ENCODE assay signal across 25 mouse cellular contexts in genomic region chr14:76540005-76540670, GRCm38 (mm10). TPM values are rescaled to one million over a fixed set of nuclear protein-coding genes. Genes with fewer than 3 reads are reported as not detected.
DNase-seq lines count a peak whose midpoint lies in the region; ATAC-seq and TF ChIP-seq lines count a peak whose summit lies in the region.
"Had no signal": no experiment of that assay in that cellular context is flagged by ENCODE, and none has a peak within 500 bp of the region (broad histone marks: within the 10 kb centered on the region; RNA-seq: fewer than 3 reads in every experiment).

No protein-coding gene starts in this region.

- no peaks in the 10 kb centered on the region for H3K36me3 ChIP-seq in kidney, embryonic 16.5 days (ENCODE audit: insufficient read depth, low read length)
- H3K36me3 ChIP-seq: forebrain, embryonic 12.5 days; G1E had no signal

- no peaks in the 10 kb centered on the region for H3K27me3 ChIP-seq in kidney, embryonic 16.5 days (ENCODE audit: insufficient read depth, low read length)
- H3K27me3 ChIP-seq: CH12.LX; forebrain, embryonic 12.5 days; hindbrain, embryonic 15.5 days; neural tube, embryonic 13.5 days had no signal

- intact Hi-C loops in left cerebral cortex, adult 2 months (cut with DNase I), result no loop called here
- intact Hi-C loops in left cerebral cortex, postnatal 36 days (cut with DNase I), result no loop called here

- H3K4me1 ChIP-seq in kidney, embryonic 16.5 days (ENCODE audit: insufficient read depth, low read length), result peaks cover 27% of the 10 kb centered on the region
- H3K4me1 ChIP-seq: forebrain, embryonic 12.5 days; hindbrain, embryonic 15.5 days; neural tube, embryonic 13.5 days had no signal

- ATAC-seq in kidney, embryonic 16.5 days (ENCODE audit: low FRiP score, low TSS enrichment), result no peak
- 0 out of 2 replicates have a peak, but pooled peaks have one; percentile 52 for ATAC-seq in megakaryocyte progenitor cell, adult 5-6 weeks (replicated peaks; ENCODE audit: poor library complexity)
- ATAC-seq: activated CD4-positive, CD25-positive, alpha-beta regulatory T cell, adult 4 months; midbrain, embryonic 16.5 days had no signal

- peak; percentile 58 for DNase-seq in kidney, adult 9 months
- DNase-seq in left cerebral cortex, adult 2 months (ENCODE audit: extremely low spot score in 1 of 2, low spot score in 2 of 2), result no peak
- no peak for DNase-seq in left cerebral cortex, postnatal 36 days (ENCODE audit: low spot score in 2 of 2)
- DNase-seq in brain, adult 2 months (ENCODE audit: low read depth, low spot score), result peak; percentile 82
- no peak for DNase-seq in cerebellum, adult 11-12 months
- DNase-seq: adrenal gland, adult 8-10 months; B cell, adult 2 months; cerebellum, adult 9-11 months; lung, postnatal 4 days; retina, postnatal 1 day; thymus, postnatal 25 days had no signal

- no peak for TF ChIP-seq CTCF in left cerebral cortex, adult 2 months (IDR thresholded peaks at IDR 0.05)

- no peak overlapping the region for H3K9ac ChIP-seq in kidney, embryonic 16.5 days (replicated peaks; ENCODE audit: low read length)
- H3K9ac ChIP-seq: forebrain, embryonic 12.5 days; hindbrain, embryonic 15.5 days; neural tube, embryonic 13.5 days had no signal

- no peaks in the 10 kb centered on the region for H3K9me3 ChIP-seq in kidney, embryonic 16.5 days (ENCODE audit: low read length)
- H3K9me3 ChIP-seq: forebrain, embryonic 12.5 days; hindbrain, embryonic 15.5 days; midbrain, embryonic 10.5 days; neural tube, embryonic 13.5 days had no signal

- H3K4me3 ChIP-seq in kidney, embryonic 16.5 days (ENCODE audit: low read length), result no peak overlapping the region
- no peak overlapping the region for H3K4me3 ChIP-seq in left cerebral cortex, adult 2 months
- H3K4me3 ChIP-seq: forebrain, embryonic 12.5 days; hindbrain, embryonic 15.5 days; midbrain, embryonic 10.5 days; myocyte; neural tube, embryonic 13.5 days had no signal

- H3K27ac ChIP-seq in kidney, embryonic 16.5 days (ENCODE audit: low read length), result no peak overlapping the region
- peak overlapping the region; percentile 63; the same call in 1 of the 2 replicates for H3K27ac ChIP-seq in left cerebral cortex, adult 2 months
- H3K27ac ChIP-seq: forebrain, embryonic 12.5 days; hindbrain, embryonic 15.5 days; midbrain, embryonic 10.5 days; neural tube, embryonic 13.5 days had no signal

- WGBS in kidney, embryonic 16.5 days, result 89% methylated on average over 5 of the region's 5 CpGs

- H3K4me2 ChIP-seq in kidney, embryonic 16.5 days (replicated peaks; ENCODE audit: low read depth, low read length), result no peak overlapping the region
- H3K4me2 ChIP-seq: forebrain, embryonic 12.5 days; heart, embryonic 11.5 days; hindbrain, embryonic 15.5 days; neural tube, embryonic 13.5 days had no signal

RNA-seq across cellular contexts. Expression of gene Serp2, which starts 16.6 kb away (rescaled TPM):
- polyA plus RNA-seq in kidney, embryonic 16.5 days (2015; fragmentation: Nextera tagmentation; extraction: Ambion mirVana), result 10.0 and 12.2 TPM in 2 replicates
- 100 to 1,000 TPM; 178 to 186 TPM for total RNA-seq in left cerebral cortex, adult 2 months (2021)
- total RNA-seq in left cerebral cortex, postnatal 36 days (2021), result 100 to 1,000 TPM; 171 to 200 TPM
- total RNA-seq in megakaryocyte progenitor cell, adult 5-6 weeks (2015), result not detected in 2 replicates
- total RNA-seq in megakaryocyte progenitor cell, adult 5-6 weeks (2017), result not detected in 2 replicates
- total RNA-seq: CH12.LX; G1E; hematopoietic stem cell, adult 5-6 weeks had no signal
- polyA plus RNA-seq: G1E; liver, adult 2 months had no signal

Comparison
In these comparisons a context has a peak if more than half of its experiments do, and no peak if none do; other contexts are left out.
1. DNase-seq: peak in kidney, adult 9 months (single experiment) and brain, adult 2 months (single experiment); none in left cerebral cortex, adult 2 months (0 of 2), left cerebral cortex, postnatal 36 days (0 of 2) and cerebellum, adult 11-12 months (single experiment).
2. RNA of gene Serp2, which starts 16.6 kb away (total RNA-seq): 171 to 200 TPM in left cerebral cortex, postnatal 36 days and 178 to 186 TPM in left cerebral cortex, adult 2 months; not detected in megakaryocyte progenitor cell, adult 5-6 weeks; every median in the first group is over 100 times any median in the second.